Mouse (Mus musculus) lung, embryonic 14.5 days (tissue): ENCODE measurements at regions not wholly inside any gene's neighbourhood (a gene's known extent, or its start where the extent isn't known, plus 50 kb on each side); places are given as distances from the start of the nearest gene placed in this dataset.

ENCODE experiments used
- ATAC-seq: fragments of 200-750 bp; cut with Nextera tagmentation; 2 replicates; pipeline ENCODE4 v1.8.0; 2017; ENCODE audit warnings: mild to moderate bottlenecking, moderate TSS enrichment, moderate library complexity; ENCODE audit not compliant: insufficient read depth
- DNase-seq: peaks from one replicate; pipeline ENCODE4 v3.0.0-alpha.2; 2015
- H3K27ac ChIP-seq: fragments of 300-500 bp; sonication (generic); 2 replicates; pipeline ENCODE4 v1.5.1; 2014; ENCODE audit warnings: low read depth, mild to moderate bottlenecking, moderate library complexity
- H3K27me3 ChIP-seq: fragments of 300-500 bp; sonication (generic); 2 replicates; pipeline ENCODE4 v1.6.1; 2014; ENCODE audit warnings: low read length, control low read depth; ENCODE audit not compliant: insufficient read depth
- H3K36me3 ChIP-seq: fragments of 300-500 bp; sonication (generic); 2 replicates; pipeline ENCODE4 v1.6.1; 2014; ENCODE audit warnings: control low read depth; ENCODE audit not compliant: insufficient read depth
- H3K4me1 ChIP-seq: fragments of 300-500 bp; sonication (generic); 2 replicates; pipeline ENCODE4 v1.6.1; 2014; ENCODE audit warnings: antibody characterized with exemption, control low read depth; ENCODE audit not compliant: insufficient read depth
- H3K4me2 ChIP-seq: fragments of 300-500 bp; sonication (generic); 2 replicates; pipeline ENCODE4 v1.6.1; 2014; ENCODE audit warnings: mild to moderate bottlenecking
- H3K4me3 ChIP-seq: fragments of 300-500 bp; sonication (generic); 2 replicates; pipeline ENCODE4 v1.5.1; 2014; ENCODE audit warnings: low read depth, low read length
- H3K9ac ChIP-seq: fragments of 300-500 bp; sonication (generic); 2 replicates; pipeline ENCODE4 v1.6.1; 2014
- H3K9me3 ChIP-seq: fragments of 300-500 bp; sonication (generic); 2 replicates; pipeline ENCODE4 v1.6.1; 2016; ENCODE audit warnings: low read depth, low read length, control low read depth
- CTCF ChIP-seq: IDR thresholded peaks from 2 replicates; pipeline ENCODE4 v1.5.1; 2016; ENCODE audit warnings: antibody characterized with exemption, low read depth
- WGBS: fragments of 180-500 bp; shearing (Covaris S2); extraction: QIAGEN DNeasy Blood & Tissue Kit; methylation state at CpG from one replicate; pipeline ENCODE4 v1.1.7; 2014; 5-methylcytosine and 5-hydroxymethylcytosine counted together

DNA sequence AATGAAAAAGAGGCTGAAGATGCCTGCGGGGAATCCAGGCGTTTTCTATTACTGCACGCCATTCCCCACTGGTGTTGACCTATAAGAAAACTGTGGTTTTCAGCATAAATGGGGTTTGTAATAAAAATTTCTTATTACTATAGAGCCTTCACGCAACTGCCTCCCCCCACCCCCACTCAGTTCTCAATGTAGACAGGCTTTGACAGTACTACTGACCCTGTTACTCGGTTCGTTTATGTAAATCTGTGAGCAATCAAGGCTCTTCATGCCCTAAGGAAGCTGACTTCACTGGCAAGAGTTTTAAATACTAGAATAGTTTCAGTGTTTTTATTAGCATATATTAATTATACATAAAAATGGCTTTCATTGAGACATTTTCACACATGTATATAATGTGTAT, 70.9 kb upstream of the Tmtc1 start:
- no peak for DNase-seq
- Histone ChIP-seq H3K27me3 (no peaks in the 10 kb centered on the region), H3K4me2 (no peak overlapping the region), H3K4me3 (no peak overlapping the region), H3K9me3 (no peaks in the 10 kb centered on the region), H3K9ac (no peak overlapping the region), H3K27ac (no peak overlapping the region), H3K4me1 (no peaks in the 10 kb centered on the region; the same call in 1 of the 2 replicates), H3K36me3 (no peaks in the 10 kb centered on the region)
- no peak for TF ChIP-seq CTCF
- 84% methylated on average over 6 of the region's 6 CpGs for WGBS
- ATAC-seq = no peak

DNA sequence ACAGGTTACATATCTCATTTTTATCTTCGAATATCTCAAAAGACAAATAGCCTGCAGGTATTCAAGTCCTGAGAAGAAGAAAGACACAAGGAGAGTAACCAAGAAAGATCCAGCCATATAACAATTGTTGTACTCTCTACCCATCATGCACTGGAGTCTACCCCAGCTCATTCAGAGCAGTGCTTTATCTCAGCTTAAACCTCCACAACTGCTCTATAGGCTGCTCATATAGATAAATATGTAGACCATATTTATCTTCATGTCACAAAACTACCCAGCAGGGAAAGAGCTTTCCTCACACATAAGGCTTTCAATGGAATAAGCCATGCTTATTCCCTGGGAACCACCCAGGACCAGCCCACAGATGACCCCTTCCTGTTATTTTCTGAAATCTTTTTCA, 70.5 kb upstream of the Tmtc1 start:
- ATAC-seq = no peak
- 69% methylated on average over 1 of the region's 1 CpGs for WGBS
- H3K9me3 ChIP-seq = no peaks in the 10 kb centered on the region

GRCm38 (mm10) chr6:148514124-148514523, 69.9 kb upstream of the Tmtc1 start:
- Histone ChIP-seq H3K27me3 (no peaks in the 10 kb centered on the region), H3K4me2 (no peak overlapping the region), H3K9ac (no peak overlapping the region), H3K4me1 (no peaks in the 10 kb centered on the region; the same call in 1 of the 2 replicates), H3K9me3 (no peaks in the 10 kb centered on the region), H3K36me3 (no peaks in the 10 kb centered on the region), H3K4me3 (no peak overlapping the region), H3K27ac (no peak overlapping the region)
- ATAC-seq = no peak; the same call in 1 of the 2 replicates
- no peak for DNase-seq
- no peak for TF ChIP-seq CTCF
- WGBS = 79% methylated on average over 6 of the region's 6 CpGs

More for the DNA sequence above, 70.5 kb upstream of the Tmtc1 start:
- Histone ChIP-seq H3K4me1 (no peaks in the 10 kb centered on the region; the same call in 1 of the 2 replicates), H3K9ac (no peak overlapping the region), H3K4me3 (no peak overlapping the region), H3K4me2 (no peak overlapping the region), H3K27me3 (no peaks in the 10 kb centered on the region), H3K27ac (no peak overlapping the region), H3K36me3 (no peaks in the 10 kb centered on the region)
- no peak for TF ChIP-seq CTCF
- DNase-seq = no peak

DNA sequence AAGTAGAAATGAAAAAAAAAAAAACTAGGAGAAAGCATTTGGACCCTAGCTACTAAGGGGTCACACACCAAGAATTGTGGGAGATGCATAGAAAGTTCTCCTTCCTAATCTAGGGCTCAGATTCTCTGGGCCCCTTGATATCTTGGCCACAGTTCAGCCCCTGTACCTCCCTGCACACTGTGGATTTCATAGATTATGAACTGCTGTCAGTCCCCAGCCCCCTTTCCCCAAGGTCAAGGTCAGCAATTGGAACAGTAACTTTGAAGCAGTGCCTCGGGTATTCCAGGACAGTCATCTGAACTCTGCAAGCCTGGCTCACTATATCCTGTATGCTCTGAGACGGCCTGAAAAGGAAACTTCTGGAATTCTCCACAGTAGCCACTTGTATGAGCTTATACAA, 68.9 kb upstream of the Tmtc1 start:
- H3K4me1 ChIP-seq = no peaks in the 10 kb centered on the region; the same call in 1 of the 2 replicates
- H3K9me3 ChIP-seq = no peaks in the 10 kb centered on the region
- no peaks in the 10 kb centered on the region for H3K36me3 ChIP-seq
- DNase-seq (no peak), ATAC-seq (no peak)
- no peaks in the 10 kb centered on the region for H3K27me3 ChIP-seq
- 23% methylated on average over 2 of the region's 2 CpGs for WGBS
- no peak overlapping the region for H3K27ac ChIP-seq
- TF ChIP-seq CTCF = no peak
- no peak overlapping the region for H3K9ac ChIP-seq
- no peak overlapping the region for H3K4me3 ChIP-seq
- no peak overlapping the region for H3K4me2 ChIP-seq

DNA sequence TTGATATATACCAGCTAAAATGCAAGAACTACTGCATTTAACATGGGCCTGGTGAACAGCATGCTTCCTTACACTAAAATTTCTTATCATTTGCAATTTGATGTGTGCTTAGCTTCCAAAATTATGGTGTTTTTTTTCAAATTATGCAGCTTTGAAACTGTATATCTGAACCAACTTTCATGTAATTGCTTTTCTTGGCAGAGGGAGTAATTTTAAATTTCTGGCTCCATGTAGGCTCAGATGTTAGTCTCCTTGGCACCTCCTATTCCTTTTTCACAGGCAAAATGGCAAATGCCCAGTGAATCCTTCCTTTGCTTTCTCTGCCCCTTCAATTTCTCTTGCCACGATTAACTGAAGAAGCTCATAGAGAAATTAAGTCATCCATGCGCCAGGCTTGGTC, 61.1 kb upstream of the Tmtc1 start:
- Histone ChIP-seq H3K27me3 (no peaks in the 10 kb centered on the region), H3K9me3 (no peaks in the 10 kb centered on the region), H3K4me3 (no peak overlapping the region), H3K27ac (no peak overlapping the region), H3K9ac (no peak overlapping the region), H3K4me1 (0 out of 2 replicates have a peak, but pooled peaks cover under 1% of the 10 kb centered on the region), H3K4me2 (no peak overlapping the region), H3K36me3 (no peaks in the 10 kb centered on the region)
- TF ChIP-seq CTCF = no peak
- 87% methylated on average over 2 of the region's 2 CpGs for WGBS
- ATAC-seq (no peak), DNase-seq (no peak)

DNA sequence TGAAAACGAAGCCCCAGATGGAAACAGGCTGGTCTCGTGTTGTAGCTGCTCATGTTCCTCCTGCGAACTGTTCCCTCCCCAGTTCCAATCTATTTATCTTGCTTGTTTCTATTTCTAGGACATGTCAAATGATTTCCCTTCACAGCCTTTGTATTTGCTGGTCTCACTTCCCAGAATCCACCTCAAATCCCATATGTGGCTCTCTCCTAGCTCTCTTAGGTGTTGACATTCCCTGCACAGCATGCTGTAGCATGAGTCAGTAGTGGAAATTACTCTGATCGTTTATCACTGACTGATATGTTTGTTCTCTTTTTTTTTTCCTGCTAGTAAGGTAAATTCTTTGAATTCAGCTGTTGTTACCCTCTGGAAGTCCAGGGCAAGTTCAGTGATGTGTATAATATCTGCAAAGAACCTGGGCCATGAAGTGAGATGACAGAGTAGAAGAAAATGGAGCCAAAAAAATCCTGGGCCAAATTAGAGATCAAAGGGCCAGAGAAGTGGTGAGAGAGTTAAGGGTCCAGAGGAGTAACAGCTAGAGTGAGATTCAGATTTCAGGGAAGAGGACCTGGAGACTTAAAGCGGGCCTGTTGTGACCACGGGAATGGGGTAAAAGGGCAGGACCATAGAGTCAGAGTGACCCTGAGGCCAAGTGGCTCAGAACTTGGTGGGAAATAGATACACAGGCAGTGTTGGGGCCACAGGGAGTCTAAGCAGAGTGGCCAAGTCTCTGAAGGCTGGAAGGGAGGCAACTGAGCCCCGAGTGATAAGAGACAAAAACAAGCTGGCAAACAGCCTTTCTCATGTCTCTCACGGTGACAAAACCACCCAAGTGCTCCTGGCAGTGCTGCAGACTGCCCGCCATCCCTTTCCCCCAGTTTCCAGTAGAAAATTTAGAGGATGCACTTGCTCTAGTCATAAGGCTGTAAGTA, 56.3 kb upstream of the Tmtc1 start:
- 0 out of 2 replicates have a peak, but pooled peaks cover 3% of the 10 kb centered on the region for H3K4me1 ChIP-seq
- no peak overlapping the region for H3K9ac ChIP-seq
- no peak overlapping the region for H3K27ac ChIP-seq

More for the DNA sequence above, 56.3 kb upstream of the Tmtc1 start:
- ATAC-seq = no peak
- no peak for TF ChIP-seq CTCF
- WGBS = 32% methylated on average over 9 of the region's 9 CpGs
- no peaks in the 10 kb centered on the region for H3K9me3 ChIP-seq
- no peaks in the 10 kb centered on the region for H3K27me3 ChIP-seq
- no peaks in the 10 kb centered on the region for H3K36me3 ChIP-seq
- DNase-seq = peak; percentile 19
- H3K4me2 ChIP-seq = no peak overlapping the region
- H3K4me3 ChIP-seq = no peak overlapping the region
